Mouse (Mus musculus) liver, embryonic 14.5 days (tissue): ENCODE results near the gene Mid1. TPM values are rescaled to one million over a fixed set of nuclear protein-coding genes. Genes with fewer than 3 reads are reported as not detected.

ENCODE experiments used
- ATAC-seq: fragments of 200-750 bp; cut with Nextera tagmentation; 2 replicates; pipeline ENCODE4 v1.8.0; 2017; ENCODE audit warnings: moderate number of reproducible peaks, mild to moderate bottlenecking, moderate library complexity; ENCODE audit not compliant: insufficient read depth
- DNase-seq, 3 experiments: peaks; one replicate each; pipeline ENCODE4 v3.0.0-alpha.2; 2012 to 2013; ENCODE audit warnings: low read depth in 3 of 3, low spot score in 3 of 3
- H3K27ac ChIP-seq: fragments of 300-500 bp; sonication (generic); 2 replicates; pipeline ENCODE4 v1.5.1; 2014; ENCODE audit warnings: moderate library complexity, mild to moderate bottlenecking, control low read depth, inconsistent platforms
- H3K27me3 ChIP-seq: fragments of 300-500 bp; sonication (generic); 2 replicates; pipeline ENCODE4 v1.6.1; 2014; ENCODE audit warnings: mild to moderate bottlenecking, low read length, moderate library complexity; ENCODE audit not compliant: control insufficient read depth, insufficient read depth
- H3K36me3 ChIP-seq: fragments of 300-500 bp; sonication (generic); replicated peaks from 2 replicates; pipeline ENCODE4 v1.6.1; 2014; ENCODE audit warnings: low read depth; ENCODE audit not compliant: control insufficient read depth, insufficient read depth
- H3K4me1 ChIP-seq, 2 experiments: fragments of 200-500 bp in 1 of 2; fragments of 300-500 bp in 1 of 2; sonication (generic) in 1 of 2; replicated peaks; 2 replicates each; pipeline ENCODE4 v1.6.1; 2012 to 2014; ENCODE audit warnings: antibody characterized with exemption in 1 of 2, inconsistent platforms in 1 of 2, low read length in 1 of 2; ENCODE audit not compliant: control insufficient read depth in 2 of 2, insufficient read depth in 2 of 2
- H3K4me2 ChIP-seq: fragments of 300-500 bp; sonication (generic); 2 replicates; pipeline ENCODE4 v1.6.1; 2014; ENCODE audit warnings: low read depth, mild to moderate bottlenecking, control low read depth, moderate library complexity
- H3K4me3 ChIP-seq, 2 experiments: fragments of 200-500 bp in 1 of 2; fragments of 300-500 bp in 1 of 2; sonication (generic) in 1 of 2; 2 replicates each; pipeline ENCODE4 v1.5.1; 2012 to 2014; ENCODE audit warnings: low read depth in 2 of 2, low read length in 2 of 2, mild to moderate bottlenecking in 2 of 2, control low read depth in 1 of 2, inconsistent platforms in 1 of 2, moderate library complexity in 1 of 2; ENCODE audit not compliant: insufficient read depth in 1 of 2
- H3K9ac ChIP-seq: fragments of 300-500 bp; sonication (generic); replicated peaks from 2 replicates; pipeline ENCODE4 v1.6.1; 2014; ENCODE audit warnings: mild to moderate bottlenecking, control low read depth, moderate library complexity
- H3K9me3 ChIP-seq: fragments of 300-500 bp; sonication (generic); 2 replicates; pipeline ENCODE4 v1.6.1; 2016; ENCODE audit warnings: low read length, mixed read lengths; ENCODE audit not compliant: control insufficient read depth
- CTCF ChIP-seq: IDR thresholded peaks from 2 replicates; pipeline ENCODE4 v1.5.1; 2016; ENCODE audit warnings: antibody characterized with exemption, low read depth, control low read depth
- EP300 ChIP-seq: IDR thresholded peaks from 2 replicates; pipeline ENCODE4 v1.6.1; 2016; ENCODE audit warnings: antibody characterized with exemption, low read depth
- WGBS: fragments of 180-500 bp; shearing (Covaris S2); extraction: QIAGEN DNeasy Blood & Tissue Kit; methylation state at CpG from one replicate; pipeline ENCODE4 v1.1.7; 2014; ENCODE audit not compliant: insufficient replicate concordance; 5-methylcytosine and 5-hydroxymethylcytosine counted together
- polyA plus RNA-seq, 2 experiments: library from polyadenylated mRNA; depleted of rRNA in 1 of 2; stranded (reverse) in 1 of 2; unstranded in 1 of 2; fragments of >200 nt; fragmentation: Nextera tagmentation in 1 of 2; extraction: Ambion mirVana in 1 of 2; gene quantifications; 2 replicates each; pipeline versions ENCODE4 v1.2.1 to v1.2.3; 2012 to 2014

Gene Mid1
- polyA plus RNA-seq, 2 experiments: 1.1 to 1.2 TPM

- Histone ChIP-seq H3K27me3 (no peaks in the 10 kb centered on the region), H3K36me3 (no peaks in the 10 kb centered on the region), H3K27ac (no peak overlapping the region), H3K9ac (no peak overlapping the region), H3K4me2 (no peak overlapping the region), H3K4me3 (no peak overlapping the region), H3K9me3 (no peaks in the 10 kb centered on the region), H3K4me1 (no peaks in the 10 kb centered on the region)
- DNase-seq (no peak), ATAC-seq (no peak)
- WGBS: 38% methylated on average over 2 of the region's 2 CpGs
- TF ChIP-seq CTCF: no peak
- no peak for TF ChIP-seq EP300
Measured at GRCm38 (mm10) chrX:169892631-169893030, 207.6 kb downstream of the Mid1 start.

GRCm38 (mm10) chrX:169899227-169899950 lies 214.4 kb downstream of the Mid1 start:
- Histone ChIP-seq H3K4me3 (no peak overlapping the region), H3K4me1 (no peaks in the 10 kb centered on the region), H3K9me3 (no peaks in the 10 kb centered on the region), H3K9ac (no peak overlapping the region), H3K27ac (no peak overlapping the region), H3K36me3 (no peaks in the 10 kb centered on the region), H3K27me3 (no peaks in the 10 kb centered on the region), H3K4me2 (no peak overlapping the region)
- TF ChIP-seq CTCF (no peak), EP300 (no peak)
- ATAC-seq: no peak
- DNase-seq: no peak
- WGBS: 25% methylated on average over 3 of the region's 3 CpGs

GRCm38 (mm10) chrX:169902860-169903259 lies 217.9 kb downstream of the Mid1 start:
- TF ChIP-seq EP300: no peak
- TF ChIP-seq CTCF: no peak
- ATAC-seq: no peak

GRCm38 (mm10) chrX:169903656-169904055 lies 218.7 kb downstream of the Mid1 start:
- Histone ChIP-seq H3K4me1 (no peaks in the 10 kb centered on the region), H3K4me2 (no peak overlapping the region), H3K27ac (no peak overlapping the region), H3K9ac (no peak overlapping the region), H3K36me3 (no peaks in the 10 kb centered on the region), H3K27me3 (no peaks in the 10 kb centered on the region), H3K4me3 (no peak overlapping the region), H3K9me3 (no peaks in the 10 kb centered on the region)
- TF ChIP-seq CTCF: no peak
- no peak for TF ChIP-seq EP300
- ATAC-seq: no peak
- no peak for DNase-seq
- WGBS: 26% methylated on average over 2 of the region's 2 CpGs

More at GRCm38 (mm10) chrX:169902860-169903259, 217.9 kb downstream of the Mid1 start:
- Histone ChIP-seq H3K36me3 (no peaks in the 10 kb centered on the region), H3K9ac (no peak overlapping the region), H3K4me3 (no peak overlapping the region), H3K27me3 (no peaks in the 10 kb centered on the region), H3K27ac (no peak overlapping the region), H3K4me1 (no peaks in the 10 kb centered on the region), H3K9me3 (no peaks in the 10 kb centered on the region), H3K4me2 (no peak overlapping the region)
- DNase-seq: no peak

- Histone ChIP-seq H3K9me3 (no peaks in the 10 kb centered on the region), H3K36me3 (no peaks in the 10 kb centered on the region), H3K4me1 (no peaks in the 10 kb centered on the region), H3K4me3 (no peak overlapping the region), H3K4me2 (no peak overlapping the region), H3K27me3 (no peaks in the 10 kb centered on the region), H3K27ac (no peak overlapping the region), H3K9ac (no peak overlapping the region)
- DNase-seq (no peak), ATAC-seq (no peak)
- TF ChIP-seq EP300 (no peak), CTCF (no peak)
- WGBS: 31% methylated on average over 5 of the region's 5 CpGs
Measured at GRCm38 (mm10) chrX:169906054-169906508, 221.1 kb downstream of the Mid1 start.
